Mouse (Mus musculus): ENCODE data around the gene Phxr2. TPM values are rescaled to one million over a fixed set of nuclear protein-coding genes. Genes with fewer than 3 reads are reported as not detected.

The Phxr2 gene
- polyA plus RNA-seq (2015; fragmentation: Nextera tagmentation; extraction: Ambion mirVana) = not detected in 2 replicates

GRCm38 (mm10) chr10:99126225-99126624 is at the start of gene Phxr2:
Phxr2 (minus strand) TSS chr10:99126325.
- no peak for ATAC-seq
- 0 out of 2 replicates have a peak within 1 kb of the TSS, but pooled peaks have one; percentile 32 for H3K4me2 ChIP-seq (ENCODE audit: low read depth, low read length)
- H3K9ac ChIP-seq (ENCODE audit: low read depth, low read length) = peak within 1 kb of the TSS; percentile 51; the same call in 1 of the 2 replicates
- H3K27me3 ChIP-seq (replicated peaks; ENCODE audit: control insufficient read depth, insufficient read depth, low read length) = no peaks in the 10 kb centered on the region
- H3K4me1 ChIP-seq (ENCODE audit: control insufficient read depth, insufficient read depth, low read length) = peaks cover 12% of the 10 kb centered on the region
- WGBS = 76% methylated on average over 4 of the region's 4 CpGs
- no peaks in the 10 kb centered on the region for H3K9me3 ChIP-seq (ENCODE audit: control insufficient read depth, low read length)
- peak within 1 kb of the TSS; percentile 88 for H3K27ac ChIP-seq (ENCODE audit: low read length)
- no peaks in the 10 kb centered on the region for H3K36me3 ChIP-seq (ENCODE audit: control insufficient read depth, insufficient read depth, low read length)
- H3K4me3 ChIP-seq (ENCODE audit: low read length) = no peak within 1 kb of the TSS

GRCm38 (mm10) chr10:99172906-99173507 is 46.9 kb upstream of the Phxr2 start:
- Histone ChIP-seq H3K4me2 (ENCODE audit: low read depth, low read length) (no peak overlapping the region), H3K27ac (ENCODE audit: low read length) (peak overlapping the region; percentile 46; the same call in 1 of the 2 replicates), H3K27me3 (replicated peaks; ENCODE audit: control insufficient read depth, insufficient read depth, low read length) (no peaks in the 10 kb centered on the region), H3K4me1 (ENCODE audit: control insufficient read depth, insufficient read depth, low read length) (peaks cover 25% of the 10 kb centered on the region), H3K9me3 (ENCODE audit: control insufficient read depth, low read length) (no peaks in the 10 kb centered on the region), H3K9ac (ENCODE audit: low read depth, low read length) (no peak overlapping the region), H3K36me3 (ENCODE audit: control insufficient read depth, insufficient read depth, low read length) (no peaks in the 10 kb centered on the region), H3K4me3 (ENCODE audit: low read length) (no peak overlapping the region)
- WGBS = 31% methylated on average over 7 of the region's 7 CpGs
- ATAC-seq = 0 out of 2 replicates have a peak, but pooled peaks have one; percentile 13

GRCm38 (mm10) chr10:99171961-99172497 is 45.9 kb upstream of the Phxr2 start:
- Histone ChIP-seq H3K9ac (ENCODE audit: low read depth, low read length) (no peak overlapping the region), H3K27ac (ENCODE audit: low read length) (peak overlapping the region; percentile 71), H3K4me1 (ENCODE audit: control insufficient read depth, insufficient read depth, low read length) (peaks cover 25% of the 10 kb centered on the region), H3K36me3 (ENCODE audit: control insufficient read depth, insufficient read depth, low read length) (no peaks in the 10 kb centered on the region), H3K4me3 (ENCODE audit: low read length) (no peak overlapping the region), H3K9me3 (ENCODE audit: control insufficient read depth, low read length) (no peaks in the 10 kb centered on the region), H3K4me2 (ENCODE audit: low read depth, low read length) (no peak overlapping the region), H3K27me3 (replicated peaks; ENCODE audit: control insufficient read depth, insufficient read depth, low read length) (no peaks in the 10 kb centered on the region)
- WGBS = 24% methylated on average over 12 of the region's 12 CpGs
- ATAC-seq = peak; percentile 78

- H3K9ac ChIP-seq (ENCODE audit: low read depth, low read length) = no peak overlapping the region
- no peak overlapping the region for H3K4me3 ChIP-seq (ENCODE audit: low read length)
- peak overlapping the region; percentile 60; the same call in 1 of the 2 replicates for H3K27ac ChIP-seq (ENCODE audit: low read length)
- H3K36me3 ChIP-seq (ENCODE audit: control insufficient read depth, insufficient read depth, low read length) = no peaks in the 10 kb centered on the region
- 49% methylated on average over 5 of the region's 5 CpGs for WGBS
- no peak overlapping the region for H3K4me2 ChIP-seq (ENCODE audit: low read depth, low read length)
- peaks cover 36% of the 10 kb centered on the region for H3K4me1 ChIP-seq (ENCODE audit: control insufficient read depth, insufficient read depth, low read length)
- no peaks in the 10 kb centered on the region for H3K9me3 ChIP-seq (ENCODE audit: control insufficient read depth, low read length)
- H3K27me3 ChIP-seq (replicated peaks; ENCODE audit: control insufficient read depth, insufficient read depth, low read length) = no peaks in the 10 kb centered on the region
- ATAC-seq = no peak
These were observed 43.6 kb upstream of the Phxr2 start for GRCm38 (mm10) chr10:99169765-99170129.

GRCm38 (mm10) chr10:99168840-99169764 is 43.0 kb upstream of the Phxr2 start:
- Histone ChIP-seq H3K27ac (ENCODE audit: low read length) (peak overlapping the region; percentile 38; the same call in 1 of the 2 replicates), H3K4me2 (ENCODE audit: low read depth, low read length) (no peak overlapping the region), H3K9me3 (ENCODE audit: control insufficient read depth, low read length) (no peaks in the 10 kb centered on the region), H3K4me3 (ENCODE audit: low read length) (no peak overlapping the region), H3K36me3 (ENCODE audit: control insufficient read depth, insufficient read depth, low read length) (no peaks in the 10 kb centered on the region), H3K4me1 (ENCODE audit: control insufficient read depth, insufficient read depth, low read length) (peaks cover 36% of the 10 kb centered on the region), H3K27me3 (replicated peaks; ENCODE audit: control insufficient read depth, insufficient read depth, low read length) (no peaks in the 10 kb centered on the region), H3K9ac (ENCODE audit: low read depth, low read length) (no peak overlapping the region)
- ATAC-seq = no peak
- 68% methylated on average over 11 of the region's 11 CpGs for WGBS

- Histone ChIP-seq H3K4me3 (ENCODE audit: low read length) (no peak overlapping the region), H3K4me2 (ENCODE audit: low read depth, low read length) (no peak overlapping the region), H3K27ac (ENCODE audit: low read length) (no peak overlapping the region), H3K9me3 (ENCODE audit: control insufficient read depth, low read length) (no peaks in the 10 kb centered on the region), H3K36me3 (ENCODE audit: control insufficient read depth, insufficient read depth, low read length) (no peaks in the 10 kb centered on the region), H3K27me3 (replicated peaks; ENCODE audit: control insufficient read depth, insufficient read depth, low read length) (no peaks in the 10 kb centered on the region), H3K4me1 (ENCODE audit: control insufficient read depth, insufficient read depth, low read length) (peaks cover 36% of the 10 kb centered on the region), H3K9ac (ENCODE audit: low read depth, low read length) (no peak overlapping the region)
- WGBS = 81% methylated on average over 6 of the region's 6 CpGs
- ATAC-seq = no peak
These were observed 42.3 kb upstream of the Phxr2 start for GRCm38 (mm10) chr10:99168404-99168803.

GRCm38 (mm10) chr10:99166392-99166791 is 40.3 kb upstream of the Phxr2 start:
- Histone ChIP-seq H3K4me2 (ENCODE audit: low read depth, low read length) (no peak overlapping the region), H3K4me3 (ENCODE audit: low read length) (no peak overlapping the region), H3K9me3 (ENCODE audit: control insufficient read depth, low read length) (no peaks in the 10 kb centered on the region), H3K27ac (ENCODE audit: low read length) (no peak overlapping the region), H3K27me3 (replicated peaks; ENCODE audit: control insufficient read depth, insufficient read depth, low read length) (no peaks in the 10 kb centered on the region), H3K9ac (ENCODE audit: low read depth, low read length) (no peak overlapping the region), H3K36me3 (ENCODE audit: control insufficient read depth, insufficient read depth, low read length) (no peaks in the 10 kb centered on the region), H3K4me1 (ENCODE audit: control insufficient read depth, insufficient read depth, low read length) (peaks cover 24% of the 10 kb centered on the region)
- WGBS = 72% methylated on average over 3 of the region's 3 CpGs
- ATAC-seq = no peak

- WGBS = 44% methylated on average over 7 of the region's 7 CpGs
- H3K36me3 ChIP-seq (ENCODE audit: control insufficient read depth, insufficient read depth, low read length) = no peaks in the 10 kb centered on the region
- peaks cover 21% of the 10 kb centered on the region for H3K4me1 ChIP-seq (ENCODE audit: control insufficient read depth, insufficient read depth, low read length)
- no peak overlapping the region; the same call in 1 of the 2 replicates for H3K4me2 ChIP-seq (ENCODE audit: low read depth, low read length)
- peak overlapping the region; percentile 74 for H3K27ac ChIP-seq (ENCODE audit: low read length)
- no peak overlapping the region for H3K9ac ChIP-seq (ENCODE audit: low read depth, low read length)
- H3K4me3 ChIP-seq (ENCODE audit: low read length) = no peak overlapping the region
- no peaks in the 10 kb centered on the region for H3K9me3 ChIP-seq (ENCODE audit: control insufficient read depth, low read length)
- peak; percentile 67 for ATAC-seq
- H3K27me3 ChIP-seq (replicated peaks; ENCODE audit: control insufficient read depth, insufficient read depth, low read length) = no peaks in the 10 kb centered on the region
These were observed 39.7 kb upstream of the Phxr2 start for GRCm38 (mm10) chr10:99165751-99166282.

GRCm38 (mm10) chr10:99164871-99165477 is 38.8 kb upstream of the Phxr2 start:
- H3K36me3 ChIP-seq (ENCODE audit: control insufficient read depth, insufficient read depth, low read length) = no peaks in the 10 kb centered on the region
- H3K9ac ChIP-seq (ENCODE audit: low read depth, low read length) = no peak overlapping the region
- no peaks in the 10 kb centered on the region for H3K27me3 ChIP-seq (replicated peaks; ENCODE audit: control insufficient read depth, insufficient read depth, low read length)
- H3K9me3 ChIP-seq (ENCODE audit: control insufficient read depth, low read length) = no peaks in the 10 kb centered on the region
- peak overlapping the region; percentile 74 for H3K27ac ChIP-seq (ENCODE audit: low read length)
- WGBS = 35% methylated on average over 13 of the region's 13 CpGs
- peaks cover 17% of the 10 kb centered on the region for H3K4me1 ChIP-seq (ENCODE audit: control insufficient read depth, insufficient read depth, low read length)
- H3K4me2 ChIP-seq (ENCODE audit: low read depth, low read length) = no peak overlapping the region
- H3K4me3 ChIP-seq (ENCODE audit: low read length) = no peak overlapping the region
- peak; percentile 64 for ATAC-seq

Data from intestine, embryonic 16.5 days (tissue).